15 mouse cellular contexts compared by ENCODE assay signal in genomic region chr2:121594131-121594530, GRCm38 (mm10).
DNase-seq lines count a peak whose midpoint lies in the region; ATAC-seq and TF ChIP-seq lines count a peak whose summit lies in the region.
"Had no signal": no experiment of that assay in that cellular context is flagged by ENCODE, and none has a peak within 500 bp of the region (broad histone marks: within the 10 kb centered on the region; RNA-seq: fewer than 3 reads in every experiment).

No protein-coding gene starts in this region.

- H3K9me3 ChIP-seq in hindbrain, embryonic 13.5 days = no peaks in the 10 kb centered on the region
- H3K9me3 ChIP-seq in hindbrain, embryonic 10.5 days = no peaks in the 10 kb centered on the region
- H3K9me3 ChIP-seq: embryonic facial prominence, embryonic 13.5 days; limb, embryonic 15.5 days; neural tube, embryonic 12.5 days had no signal

- no peaks in the 10 kb centered on the region for H3K36me3 ChIP-seq in heart, adult 2 months (ENCODE audit: control insufficient read depth, insufficient read depth, low read length)
- H3K36me3 ChIP-seq in hindbrain, embryonic 13.5 days = 0 out of 2 replicates have a peak, but pooled peaks cover 3% of the 10 kb centered on the region
- H3K36me3 ChIP-seq in hindbrain, embryonic 10.5 days = no peaks in the 10 kb centered on the region
- H3K36me3 ChIP-seq: embryonic facial prominence, embryonic 13.5 days; limb, embryonic 15.5 days; neural tube, embryonic 12.5 days had no signal

- TF ChIP-seq EP300 in heart, adult 2 months (IDR thresholded peaks at IDR 0.05; ENCODE audit: insufficient read depth, low read depth, low read length) = no peak

- no peak overlapping the region for H3K4me3 ChIP-seq in heart, adult 2 months
- no peak overlapping the region for H3K4me3 ChIP-seq in hindbrain, embryonic 13.5 days
- H3K4me3 ChIP-seq in hindbrain, embryonic 10.5 days = no peak overlapping the region
- H3K4me3 ChIP-seq: embryonic facial prominence, embryonic 13.5 days; limb, embryonic 15.5 days; neural tube, embryonic 12.5 days had no signal

- H3K4me1 ChIP-seq in heart, adult 2 months (ENCODE audit: control insufficient read depth, insufficient read depth, low read length) = peaks cover 10% of the 10 kb centered on the region
- H3K4me1 ChIP-seq in hindbrain, embryonic 13.5 days (replicated peaks) = peaks cover 30% of the 10 kb centered on the region
- H3K4me1 ChIP-seq in hindbrain, embryonic 10.5 days (replicated peaks) = peaks cover 21% of the 10 kb centered on the region

- H3K4me2 ChIP-seq in hindbrain, embryonic 13.5 days = no peak overlapping the region
- H3K4me2 ChIP-seq: embryonic facial prominence, embryonic 13.5 days; limb, embryonic 15.5 days; neural tube, embryonic 12.5 days had no signal

- no peak for DNase-seq in heart, adult 2 months
- no peak for DNase-seq in heart, adult 9 months (ENCODE audit: low spot score in 2 of 2)
- DNase-seq in hindbrain, embryonic 10.5 days (ENCODE audit: low spot score) = no peak
- peak; percentile 43 for DNase-seq in retina, postnatal 1 day
- no peak for DNase-seq in retina, embryonic 14.5 days (ENCODE audit: low spot score)
- DNase-seq in testis, postnatal 14 days (ENCODE audit: low spot score) = peak; percentile 67
- no peak for DNase-seq in spleen, postnatal 4 days (ENCODE audit: low spot score in 2 of 2)
- DNase-seq: kidney, adult 8-10 months; kidney, postnatal 4 days; thymus, postnatal 36 days had no signal

- H3K27ac ChIP-seq in heart, adult 2 months = peak overlapping the region; percentile 64
- H3K27ac ChIP-seq in hindbrain, embryonic 13.5 days = 0 out of 2 replicates have a peak overlapping the region, but pooled peaks have one; percentile 8
- no peak overlapping the region; the same call in 1 of the 2 replicates for H3K27ac ChIP-seq in hindbrain, embryonic 10.5 days
- H3K27ac ChIP-seq: embryonic facial prominence, embryonic 13.5 days; hindbrain, postnatal 0 days; limb, embryonic 15.5 days; neural tube, embryonic 12.5 days had no signal

- no peak overlapping the region for H3K9ac ChIP-seq in heart, adult 2 months (ENCODE audit: low read depth, low read length)
- no peak overlapping the region for H3K9ac ChIP-seq in hindbrain, embryonic 13.5 days
- H3K9ac ChIP-seq: embryonic facial prominence, embryonic 13.5 days; limb, embryonic 15.5 days; neural tube, embryonic 12.5 days had no signal

- TF ChIP-seq CTCF in heart, adult 2 months (IDR thresholded peaks at IDR 0.05) = no peak

- no peak for TF ChIP-seq POLR2A in heart, adult 2 months (IDR thresholded peaks at IDR 0.05; ENCODE audit: insufficient read depth, low read depth, low read length)

- no peaks in the 10 kb centered on the region for H3K79me2 ChIP-seq in heart, adult 2 months (replicated peaks; ENCODE audit: control insufficient read depth, insufficient read depth, low read length)

- intact Hi-C loops in heart, adult 2 months (cut with DNase I) = no loop called here

- H3K27me3 ChIP-seq in heart, adult 2 months (ENCODE audit: control insufficient read depth, insufficient read depth, low read length) = no peaks in the 10 kb centered on the region
- H3K27me3 ChIP-seq in hindbrain, embryonic 13.5 days = no peaks in the 10 kb centered on the region
- H3K27me3 ChIP-seq in hindbrain, embryonic 10.5 days (ENCODE audit: insufficient read depth, poor library complexity, severe bottlenecking) = no peaks in the 10 kb centered on the region
- H3K27me3 ChIP-seq: limb, embryonic 15.5 days had no signal

- no peak for ATAC-seq in hindbrain, embryonic 13.5 days (ENCODE audit: low FRiP score)
- ATAC-seq: hindbrain, postnatal 0 days had no signal

- WGBS in heart, adult 2 months = 53% methylated on average over 3 of the region's 3 CpGs
- WGBS in hindbrain, embryonic 13.5 days = 63% methylated on average over 3 of the region's 3 CpGs
- 69% methylated on average over 3 of the region's 3 CpGs for WGBS in hindbrain, embryonic 10.5 days

Comparison
In these comparisons a context has a peak if more than half of its experiments do, and no peak if none do; other contexts are left out.
1. DNase-seq: peak in retina, postnatal 1 day (single experiment) and testis, postnatal 14 days (single experiment); none in heart, adult 2 months (0 of 2), heart, adult 9 months (0 of 2), hindbrain, embryonic 10.5 days (single experiment), retina, embryonic 14.5 days (single experiment) and spleen, postnatal 4 days (0 of 2).